Mouse (Mus musculus) midbrain, embryonic 11.5 days (tissue): ENCODE data around the gene Bahd1. TPM values are rescaled to one million over a fixed set of nuclear protein-coding genes. Genes with fewer than 3 reads are reported as not detected.

Experiments used
- ATAC-seq: fragments of 200-750 bp; cut with Nextera tagmentation; 2 replicates; pipeline ENCODE4 v1.8.0; 2017; ENCODE audit warnings: moderate TSS enrichment, moderate library complexity; ENCODE audit not compliant: low FRiP score
- DNase-seq: peaks from one replicate; pipeline ENCODE4 v3.0.0; 2015; ENCODE audit warnings: low spot score; ENCODE audit errors: missing footprints
- H3K27ac ChIP-seq: fragments of 300-500 bp; sonication (generic); 2 replicates; pipeline ENCODE4 v1.5.1; 2014; ENCODE audit warnings: low read depth, low read length
- H3K27me3 ChIP-seq: fragments of 300-500 bp; sonication (generic); 2 replicates; pipeline ENCODE4 v1.6.1; 2014; ENCODE audit warnings: mild to moderate bottlenecking, low read length, moderate library complexity, mixed read lengths; ENCODE audit not compliant: control insufficient read depth, insufficient read depth
- H3K36me3 ChIP-seq: fragments of 300-500 bp; sonication (generic); 2 replicates; pipeline ENCODE4 v1.6.1; 2014; ENCODE audit warnings: mild to moderate bottlenecking, low read length, moderate library complexity, mixed read lengths; ENCODE audit not compliant: control insufficient read depth, insufficient read depth
- H3K4me1 ChIP-seq: fragments of 300-500 bp; sonication (generic); 2 replicates; pipeline ENCODE4 v1.6.1; 2014; ENCODE audit warnings: low read length; ENCODE audit not compliant: control insufficient read depth, insufficient read depth
- H3K4me2 ChIP-seq: fragments of 300-500 bp; sonication (generic); 2 replicates; pipeline ENCODE4 v1.6.1; 2014; ENCODE audit warnings: mild to moderate bottlenecking, moderate library complexity
- H3K4me3 ChIP-seq: fragments of 300-500 bp; sonication (generic); 2 replicates; pipeline ENCODE4 v1.5.1; 2014; ENCODE audit warnings: low read depth, low read length
- H3K9ac ChIP-seq: fragments of 300-500 bp; sonication (generic); 2 replicates; pipeline ENCODE4 v1.6.1; 2014; ENCODE audit warnings: low read length
- H3K9me3 ChIP-seq: fragments of 300-500 bp; sonication (generic); 2 replicates; pipeline ENCODE4 v1.6.1; 2016; ENCODE audit warnings: low read length; ENCODE audit not compliant: control insufficient read depth
- WGBS: fragments of 180-500 bp; shearing (Covaris S2); extraction: QIAGEN DNeasy Blood & Tissue Kit; methylation state at CpG from one replicate; pipeline ENCODE4 v1.1.7; 2014; 5-methylcytosine and 5-hydroxymethylcytosine counted together
- polyA plus RNA-seq: library from polyadenylated mRNA; unstranded; fragments of >200 nt; fragmentation: Nextera tagmentation; extraction: Ambion mirVana; gene quantifications from 2 replicates; pipeline ENCODE4 v1.2.1, GENCODE M21; 2014

Bahd1 gene
- polyA plus RNA-seq, 1 experiment from 2014 or later: 1.4 TPM

GRCm38 (mm10) chr2:118913551-118914276 lies 13.5 kb downstream of the Bahd1 start:
- H3K4me2 ChIP-seq: no peak overlapping the region
- no peak overlapping the region for H3K9ac ChIP-seq
- H3K36me3 ChIP-seq: peaks cover 6% of the 10 kb centered on the region; the same call in 1 of the 2 replicates
- WGBS: 60% methylated on average over 11 of the region's 11 CpGs
- no peak for ATAC-seq
- H3K27me3 ChIP-seq: no peaks in the 10 kb centered on the region
- H3K4me1 ChIP-seq: peaks cover 21% of the 10 kb centered on the region
- no peak overlapping the region for H3K4me3 ChIP-seq
- no peak overlapping the region for H3K27ac ChIP-seq
- no peaks in the 10 kb centered on the region for H3K9me3 ChIP-seq
- peak; percentile 81 for DNase-seq

DNA sequence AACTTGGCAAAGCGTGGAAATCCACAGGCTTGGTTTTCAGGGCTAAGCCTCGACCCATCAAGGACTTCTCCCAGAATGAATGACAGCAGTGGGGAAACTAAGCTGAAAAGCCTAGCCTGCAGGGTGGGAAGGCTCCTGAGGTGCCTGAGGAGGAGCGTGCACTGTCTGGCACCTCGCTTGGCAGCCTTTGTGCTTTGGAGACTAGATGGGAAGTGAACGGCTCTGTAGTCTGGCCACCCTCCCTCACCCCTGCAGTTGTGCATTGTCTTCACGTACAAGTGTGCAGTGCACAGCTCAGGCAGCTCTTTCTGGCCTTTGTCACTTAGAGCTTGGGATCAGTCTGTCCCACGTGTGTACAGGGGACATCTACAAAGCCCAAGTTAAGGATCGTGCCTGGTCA lies 14.5 kb downstream of the Bahd1 start:
- H3K9ac ChIP-seq: no peak overlapping the region
- H3K36me3 ChIP-seq: peaks cover 6% of the 10 kb centered on the region; the same call in 1 of the 2 replicates
- H3K4me1 ChIP-seq: peaks cover 21% of the 10 kb centered on the region
- no peaks in the 10 kb centered on the region for H3K9me3 ChIP-seq
- ATAC-seq (no peak), DNase-seq (peak; percentile 85)
- no peaks in the 10 kb centered on the region for H3K27me3 ChIP-seq
- H3K4me3 ChIP-seq: no peak overlapping the region
- 40% methylated on average over 8 of the region's 8 CpGs for WGBS
- no peak overlapping the region for H3K4me2 ChIP-seq
- H3K27ac ChIP-seq: no peak overlapping the region

GRCm38 (mm10) chr2:118916436-118916835 lies 16.3 kb downstream of the Bahd1 start:
- Histone ChIP-seq H3K4me1 (peaks cover 21% of the 10 kb centered on the region), H3K9me3 (no peaks in the 10 kb centered on the region), H3K4me2 (no peak overlapping the region), H3K9ac (no peak overlapping the region), H3K36me3 (peaks cover 6% of the 10 kb centered on the region; the same call in 1 of the 2 replicates), H3K27ac (no peak overlapping the region), H3K27me3 (no peaks in the 10 kb centered on the region), H3K4me3 (no peak overlapping the region)
- 90% methylated on average over 17 of the region's 17 CpGs for WGBS
- DNase-seq: peak; percentile 31
- ATAC-seq: no peak

- peaks cover 13% of the 10 kb centered on the region for H3K4me1 ChIP-seq
- H3K4me2 ChIP-seq: no peak overlapping the region
- peaks cover 6% of the 10 kb centered on the region for H3K36me3 ChIP-seq
- H3K9ac ChIP-seq: no peak overlapping the region
- DNase-seq (no peak), ATAC-seq (no peak)
- no peak overlapping the region for H3K4me3 ChIP-seq
- WGBS: 66% methylated on average over 1 of the region's 1 CpGs
- no peaks in the 10 kb centered on the region for H3K27me3 ChIP-seq
- no peak overlapping the region for H3K27ac ChIP-seq
- no peaks in the 10 kb centered on the region for H3K9me3 ChIP-seq
Measured at GRCm38 (mm10) chr2:118918543-118918942, 18.4 kb downstream of the Bahd1 start.

DNA sequence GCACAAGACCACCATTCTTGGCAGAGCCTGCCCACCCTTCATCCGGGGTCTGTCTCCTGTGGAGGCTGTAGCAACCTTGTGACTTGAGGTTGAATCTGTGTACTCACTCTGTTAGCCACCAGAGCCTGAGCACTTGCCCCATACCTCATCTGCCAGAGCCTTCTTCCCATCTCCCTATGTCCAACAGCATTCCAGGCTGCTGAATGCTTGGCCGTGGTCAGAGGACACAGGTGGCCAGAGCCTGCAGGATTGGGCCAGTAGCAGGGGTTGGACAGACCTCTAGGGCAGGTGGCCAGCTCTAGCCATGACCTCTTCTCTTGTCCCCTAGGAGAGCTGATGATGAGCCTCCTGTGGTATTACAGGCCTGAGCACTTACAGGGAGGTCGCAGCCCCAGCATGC lies 20.3 kb downstream of the Bahd1 start:
- no peaks in the 10 kb centered on the region for H3K4me1 ChIP-seq
- DNase-seq: no peak
- H3K4me3 ChIP-seq: no peak overlapping the region
- H3K9ac ChIP-seq: no peak overlapping the region
- WGBS: 81% methylated on average over 3 of the region's 3 CpGs
- no peak for ATAC-seq
- no peak overlapping the region for H3K4me2 ChIP-seq
- H3K9me3 ChIP-seq: no peaks in the 10 kb centered on the region
- H3K27me3 ChIP-seq: no peaks in the 10 kb centered on the region
- no peak overlapping the region for H3K27ac ChIP-seq
- H3K36me3 ChIP-seq: peaks cover 6% of the 10 kb centered on the region

- no peaks in the 10 kb centered on the region; the same call in 1 of the 2 replicates for H3K36me3 ChIP-seq
- H3K4me2 ChIP-seq: peak overlapping the region; percentile 97
- no peak overlapping the region for H3K27ac ChIP-seq
- peak overlapping the region; percentile 84 for H3K9ac ChIP-seq
- ATAC-seq (peak; percentile 72), DNase-seq (no peak)
- no peaks in the 10 kb centered on the region for H3K27me3 ChIP-seq
- H3K4me3 ChIP-seq: peak overlapping the region; percentile 64
- H3K9me3 ChIP-seq: no peaks in the 10 kb centered on the region
- 1% methylated on average over 6 of the region's 6 CpGs for WGBS
- peaks cover 24% of the 10 kb centered on the region for H3K4me1 ChIP-seq
Measured at GRCm38 (mm10) chr2:118925952-118926351, 25.8 kb downstream of the Bahd1 start.

GRCm38 (mm10) chr2:118926361-118926997 lies 26.3 kb downstream of the Bahd1 start, which contains the start of gene Chst14:
Chst14 (plus strand) TSS chr2:118926496.
- H3K27ac ChIP-seq: no peak within 1 kb of the TSS; the same call in 1 of the 2 replicates
- ATAC-seq (peak; percentile 91), DNase-seq (peak; percentile 96)
- under 1% methylated on average over 43 of the region's 47 CpGs for WGBS
- no peaks in the 10 kb centered on the region; the same call in 1 of the 2 replicates for H3K36me3 ChIP-seq
- peaks cover 25% of the 10 kb centered on the region for H3K4me1 ChIP-seq
- H3K27me3 ChIP-seq: no peaks in the 10 kb centered on the region
- peak within 1 kb of the TSS; percentile 64 for H3K4me3 ChIP-seq
- H3K9me3 ChIP-seq: no peaks in the 10 kb centered on the region
- peak within 1 kb of the TSS; percentile 84 for H3K9ac ChIP-seq
- peak within 1 kb of the TSS; percentile 97 for H3K4me2 ChIP-seq

DNA sequence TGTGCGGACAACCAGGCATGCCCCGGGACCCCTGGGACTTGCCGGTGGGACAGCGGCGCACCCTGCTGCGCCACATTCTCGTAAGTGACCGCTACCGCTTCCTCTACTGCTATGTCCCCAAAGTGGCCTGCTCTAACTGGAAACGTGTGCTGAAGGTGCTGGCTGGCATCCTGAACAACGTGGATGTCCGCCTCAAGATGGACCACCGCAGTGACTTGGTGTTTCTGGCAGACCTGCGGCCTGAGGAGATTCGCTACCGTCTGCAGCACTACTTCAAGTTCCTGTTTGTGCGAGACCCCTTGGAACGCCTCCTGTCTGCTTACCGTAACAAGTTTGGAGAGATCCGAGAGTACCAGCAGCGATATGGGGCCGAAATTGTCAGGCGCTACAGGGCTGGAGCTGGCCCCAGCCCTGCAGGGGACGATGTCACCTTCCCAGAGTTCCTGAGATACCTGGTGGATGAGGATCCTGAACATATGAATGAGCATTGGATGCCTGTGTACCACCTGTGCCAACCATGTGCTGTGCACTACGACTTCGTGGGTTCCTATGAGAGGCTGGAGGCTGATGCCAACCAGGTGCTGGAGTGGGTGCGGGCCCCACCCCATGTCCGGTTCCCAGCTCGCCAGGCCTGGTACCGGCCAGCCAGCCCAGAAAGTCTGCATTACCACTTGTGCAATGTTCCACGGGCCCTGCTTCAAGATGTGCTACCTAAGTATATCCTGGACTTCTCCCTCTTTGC lies 27.0 kb downstream of the Bahd1 start:
- 37% methylated on average over 31 of the region's 31 CpGs for WGBS

More for the DNA sequence above, 27.0 kb downstream of the Bahd1 start:
- DNase-seq: no peak
- no peak for ATAC-seq
- Histone ChIP-seq H3K9ac (peak overlapping the region; percentile 84), H3K4me1 (peaks cover 25% of the 10 kb centered on the region), H3K9me3 (no peaks in the 10 kb centered on the region), H3K4me2 (peak overlapping the region; percentile 97), H3K4me3 (peak overlapping the region; percentile 64), H3K27me3 (no peaks in the 10 kb centered on the region), H3K36me3 (no peaks in the 10 kb centered on the region; the same call in 1 of the 2 replicates), H3K27ac (no peak overlapping the region; the same call in 1 of the 2 replicates)
